Comparison of ENCODE assay signal across 8 mouse cellular contexts in the genomic region with DNA sequence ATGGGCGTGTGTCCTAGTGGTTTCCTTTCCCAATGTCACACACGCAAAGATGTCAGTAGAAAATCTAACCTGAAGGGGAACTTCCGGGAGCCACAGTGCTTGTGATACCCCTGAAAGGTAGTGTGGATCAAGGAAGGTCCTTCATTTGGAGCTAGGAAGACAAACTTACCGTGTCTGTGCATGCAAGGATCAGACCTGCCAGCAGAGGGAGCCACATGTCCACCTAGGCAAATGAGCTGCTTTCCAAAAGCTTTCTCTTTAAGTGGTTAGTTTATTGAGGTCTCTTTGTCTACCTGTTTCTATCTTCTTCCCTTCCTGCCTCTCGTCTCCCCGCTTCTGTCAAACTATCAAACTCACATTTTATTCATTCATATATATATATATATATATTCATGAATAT. TPM values are rescaled to one million over a fixed set of nuclear protein-coding genes. Genes with fewer than 3 reads are reported as not detected.
A peak's percentile ranks its signal among the peaks of the same experiment; 100 is the strongest.
DNase-seq lines count a peak whose midpoint lies in the region.

No protein-coding gene starts in this region.

- DNase-seq in ovary, postnatal 10 days (ENCODE audit: low spot score) = peak; percentile 65
- DNase-seq in ovary, adult 18-20 months (ENCODE audit: low spot score) = no peak
- peak; percentile 86 for DNase-seq in c-Kit-positive CD71-negative TER-119-negative erythroid progenitor cells, embryonic 14.5 days (ENCODE audit: low read depth)
- peak; percentile 31 to 94 for DNase-seq in frontal cortex, adult 2 months (ENCODE audit: extremely low spot score in 1 of 2, low spot score in 1 of 2)
- peak; percentile 60 to 90 for DNase-seq in kidney, adult 8-10 months
- DNase-seq in liver = peak; percentile 93
- peak; percentile 81 for DNase-seq in ovary, postnatal 36 days (ENCODE audit: low spot score)
- DNase-seq in thymus, postnatal 14 days = peak; percentile 83

RNA-seq across cellular contexts. Expression of gene Rac1, which starts 40.0 kb away (rescaled TPM):
- 490 and 503 TPM in 2 replicates for polyA plus RNA-seq in frontal cortex, adult 2 months (2012; rRNA removed)

RNA-seq across cellular contexts. Expression of gene Cyth3, which starts 54.4 kb away (rescaled TPM):
- 28.5 and 29.1 TPM in 2 replicates for polyA plus RNA-seq in frontal cortex, adult 2 months (2012; rRNA removed)
